Mouse (Mus musculus): ENCODE measurements at regions not wholly inside any gene's neighbourhood (a gene's known extent, or its start where the extent isn't known, plus 50 kb on each side); places are given as distances from the start of the nearest gene placed in this dataset.

DNA sequence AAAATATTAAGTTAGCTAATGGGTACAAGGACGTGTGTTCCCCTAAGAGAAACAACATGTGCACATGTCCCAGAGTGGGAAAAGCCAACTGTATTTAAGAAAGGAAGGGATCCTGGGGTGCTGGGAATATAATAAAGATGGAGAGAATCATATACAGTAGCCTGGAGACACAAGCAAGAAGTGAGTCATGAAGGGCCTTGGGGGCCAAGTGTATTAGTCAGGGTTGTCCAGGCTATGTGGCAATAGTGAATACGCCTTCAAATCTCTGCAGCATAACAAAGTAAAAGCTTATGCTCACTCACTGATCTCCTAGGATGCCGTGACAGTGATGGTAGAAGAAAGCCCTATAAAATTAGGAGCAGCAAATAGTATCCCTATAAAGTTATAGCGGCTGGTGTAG is 124.1 kb upstream of the Gm10295 start:
- no peak for DNase-seq

DNA sequence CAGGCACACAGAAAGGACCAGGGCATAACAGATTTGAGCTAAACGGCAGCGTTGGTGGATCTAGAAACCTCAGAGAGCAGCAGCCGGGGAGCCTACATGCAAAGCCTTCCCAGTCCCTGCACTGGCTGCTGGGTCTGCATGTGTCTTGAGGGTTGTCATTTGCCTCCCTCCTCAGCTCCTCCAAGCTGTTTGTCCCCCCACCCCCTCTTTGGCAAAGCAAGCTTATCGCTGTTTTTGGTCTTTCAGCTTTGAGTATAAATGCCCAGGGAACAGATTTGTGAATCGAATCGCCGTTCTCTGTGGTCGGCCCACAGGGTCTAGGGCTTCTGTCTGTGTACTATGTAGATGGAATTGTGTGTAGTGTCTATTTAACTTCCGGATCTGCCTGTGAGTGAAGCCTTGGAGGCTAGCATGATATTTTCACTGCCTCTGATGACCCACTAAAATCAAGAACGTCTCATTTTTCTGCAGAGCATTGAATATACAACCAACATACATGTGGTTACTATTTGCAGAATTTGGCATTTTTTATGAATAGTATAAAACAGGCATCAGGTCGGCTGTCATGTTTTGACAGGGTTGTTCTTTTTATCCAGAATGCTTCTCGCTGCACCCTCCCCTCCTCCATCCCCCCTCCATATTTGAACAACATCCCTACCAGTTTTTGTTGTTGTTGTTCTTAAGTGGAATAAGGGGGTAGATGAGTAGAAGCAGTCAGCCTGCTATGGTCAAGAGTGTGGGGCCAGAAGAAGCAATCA is 121.3 kb upstream of the Gm10295 start:
- DNase-seq = no peak

DNA sequence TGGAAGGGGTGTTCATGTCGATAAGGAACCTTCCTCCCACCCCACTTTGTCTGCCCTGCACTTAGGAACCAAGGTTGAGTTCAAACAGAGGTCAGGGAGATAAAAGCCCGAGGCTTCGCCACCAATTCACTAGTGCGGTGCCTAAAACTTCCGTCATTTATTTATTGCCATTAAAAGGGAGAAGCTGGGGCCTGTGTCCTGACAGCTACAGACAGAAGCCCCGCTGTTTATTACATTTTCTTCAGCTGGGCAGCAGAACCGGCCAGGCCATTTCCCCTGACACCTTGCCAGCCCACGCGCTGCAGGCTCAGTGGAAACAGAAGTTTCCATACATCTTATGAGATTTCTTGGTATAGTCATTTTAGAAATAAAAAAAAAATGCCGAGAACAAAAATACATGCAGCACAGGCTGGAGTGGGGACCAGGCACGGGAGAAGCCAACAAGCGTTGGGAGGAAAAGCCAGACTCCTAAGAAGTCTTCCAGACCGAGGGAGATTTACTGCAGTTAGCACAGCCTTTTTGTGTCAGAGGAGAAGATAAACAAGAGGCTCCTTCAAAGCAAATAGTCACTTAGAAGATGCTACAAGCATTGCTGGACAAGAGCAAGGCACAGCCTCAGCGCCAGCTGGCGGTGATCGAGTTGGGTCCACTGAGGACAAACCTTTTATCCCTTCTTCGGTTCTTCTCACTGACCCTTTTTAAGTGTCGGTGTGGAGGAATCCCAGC is 120.5 kb upstream of the Gm10295 start:
- peak; percentile 69 for DNase-seq

DNA sequence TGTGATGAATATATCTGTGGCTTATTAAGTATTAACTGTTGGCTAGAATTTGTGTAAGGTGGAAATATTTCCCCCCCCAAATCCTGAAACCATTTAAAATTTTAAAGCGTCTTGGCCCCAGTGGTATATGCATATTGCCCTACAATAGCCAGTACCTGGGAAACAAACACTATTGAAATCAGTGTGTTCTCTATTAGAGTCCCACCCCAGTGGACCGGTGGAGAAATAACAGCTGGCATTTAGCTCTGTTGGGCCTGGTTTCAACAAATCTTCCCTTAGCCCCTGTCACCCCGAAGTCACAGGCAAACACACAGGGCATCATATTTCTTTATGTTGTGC is 120.0 kb upstream of the Gm10295 start:
- DNase-seq = no peak

DNA sequence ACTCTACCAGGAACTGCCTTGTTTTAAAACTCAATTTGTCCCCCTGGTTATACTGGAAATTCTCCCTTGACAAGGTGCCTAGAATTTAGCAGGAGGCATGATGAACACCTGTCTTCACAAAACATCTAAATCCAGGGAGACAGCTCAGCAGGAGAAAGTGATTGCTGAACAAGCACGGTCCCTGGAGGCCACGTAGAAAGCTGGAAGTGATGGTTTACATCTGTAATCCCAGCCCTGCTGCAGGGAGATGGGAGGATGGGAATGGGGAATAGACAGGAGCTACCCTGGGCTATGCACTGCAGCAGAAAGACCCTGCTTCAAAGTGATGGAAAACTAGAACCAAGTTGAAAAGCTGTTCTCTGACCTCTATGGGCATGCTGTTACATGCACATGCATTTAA is 119.1 kb upstream of the Gm10295 start:
- DNase-seq = peak; percentile 21

DNA sequence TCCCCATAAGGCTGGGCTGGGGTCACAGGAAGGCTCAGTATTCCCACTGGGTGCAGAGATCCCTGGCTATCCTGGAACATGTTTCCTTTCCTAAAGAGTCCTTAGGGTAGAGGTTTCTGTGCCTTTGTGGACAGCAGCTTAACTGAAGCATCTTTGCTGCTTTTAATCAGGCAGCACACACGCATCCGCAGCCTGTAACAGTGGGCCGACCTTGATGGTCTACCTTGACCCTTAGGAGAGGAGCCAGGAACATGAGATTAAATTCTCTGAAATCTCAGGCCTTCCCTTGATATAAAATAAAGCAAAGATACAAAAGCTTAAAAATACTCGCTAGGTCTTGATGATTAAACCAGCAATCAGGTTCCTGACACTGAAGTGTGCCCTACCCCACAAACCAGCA is 118.7 kb upstream of the Gm10295 start:
- DNase-seq = no peak

DNA sequence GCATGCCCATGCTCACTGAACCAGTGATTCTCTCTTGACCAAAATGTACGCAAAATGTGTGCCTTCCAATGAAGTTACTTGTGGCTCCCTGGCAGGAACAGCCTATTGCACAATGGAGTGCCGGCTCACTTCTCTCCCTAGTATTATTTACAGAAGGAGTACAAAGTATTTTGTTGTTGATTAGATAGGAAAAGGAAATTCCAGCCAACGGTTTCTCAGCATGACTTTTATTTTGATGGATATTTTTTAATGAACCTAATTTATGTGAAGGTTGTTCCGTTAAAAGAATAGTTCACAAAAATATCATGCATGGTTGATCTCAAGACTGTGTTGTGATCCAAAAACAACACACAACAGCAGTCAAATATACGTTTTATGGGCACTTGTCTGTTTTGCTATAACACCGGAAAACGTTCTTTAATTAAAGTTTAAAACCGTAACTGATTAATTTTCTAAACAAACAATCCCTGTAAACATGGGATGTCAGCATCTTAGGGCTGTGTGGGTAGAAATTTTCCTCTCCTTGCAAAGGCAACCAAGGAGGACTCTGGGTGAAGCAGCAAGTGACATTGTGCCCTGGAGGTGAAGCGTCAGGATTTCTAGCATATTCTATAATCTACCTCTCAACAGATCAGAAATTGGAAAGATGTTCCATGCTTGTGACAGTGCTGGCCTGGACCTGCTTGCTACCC is 116.3 kb upstream of the Gm10295 start:
- DNase-seq = peak; percentile 86

DNA sequence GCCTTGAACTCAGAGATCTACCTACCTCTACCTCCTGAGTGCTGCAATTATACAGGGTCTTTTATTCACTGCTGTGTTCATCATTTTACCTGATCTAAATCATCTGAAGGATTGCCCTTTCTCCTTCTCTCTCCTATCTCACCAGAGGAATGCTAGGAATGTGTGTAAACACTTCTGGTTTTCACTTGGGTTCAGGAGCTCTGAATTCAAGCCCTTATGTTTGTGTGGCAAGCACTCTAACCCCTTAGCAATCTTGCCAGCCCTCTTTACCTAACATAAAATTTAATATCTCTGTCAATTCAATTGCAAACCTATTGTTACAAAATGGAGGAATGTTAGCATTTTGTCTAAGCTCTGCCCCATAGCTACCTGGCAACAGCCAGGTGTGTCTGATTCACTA is 112.8 kb upstream of the Gm10295 start:
- peak; percentile 51 for DNase-seq

DNA sequence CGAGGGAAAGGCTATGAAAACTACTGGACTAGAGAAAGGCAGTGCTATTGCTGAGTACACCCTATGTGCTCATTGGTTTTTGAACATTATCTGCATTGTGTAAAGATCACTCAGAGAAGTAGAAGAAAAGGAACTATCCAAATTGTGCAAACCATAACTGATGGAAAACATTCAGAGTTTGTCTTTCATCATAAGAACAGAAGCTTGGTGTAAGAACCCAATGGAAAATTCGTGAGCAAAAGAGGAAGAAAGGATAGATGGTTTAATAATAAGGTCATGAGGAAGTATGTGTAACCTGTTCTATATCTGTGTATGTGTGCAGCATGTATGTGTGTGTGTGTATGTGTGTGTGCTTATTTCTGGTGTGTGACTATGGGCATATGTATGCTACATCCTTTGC is 112.3 kb upstream of the Gm10295 start:
- no peak for DNase-seq

DNA sequence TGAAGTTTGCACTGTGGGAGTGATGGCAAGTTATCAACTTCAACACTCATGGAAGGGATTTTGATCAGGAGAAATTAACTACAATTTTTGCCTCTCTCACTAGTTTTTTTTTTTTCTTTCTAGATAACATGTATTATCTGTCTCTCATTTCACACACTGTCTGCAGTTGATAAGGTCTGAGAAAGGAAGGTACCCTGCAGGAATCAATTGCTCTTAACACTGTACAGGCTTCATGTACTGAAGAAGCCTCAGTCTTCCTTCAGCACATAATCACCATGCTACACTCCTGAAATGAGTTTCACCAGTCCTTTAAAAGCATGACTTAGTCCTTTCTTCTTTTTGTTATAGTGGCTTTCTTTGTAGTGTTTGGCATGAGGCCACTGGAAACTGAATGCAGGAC is 108.5 kb upstream of the Gm10295 start:
- no peak for DNase-seq

DNA sequence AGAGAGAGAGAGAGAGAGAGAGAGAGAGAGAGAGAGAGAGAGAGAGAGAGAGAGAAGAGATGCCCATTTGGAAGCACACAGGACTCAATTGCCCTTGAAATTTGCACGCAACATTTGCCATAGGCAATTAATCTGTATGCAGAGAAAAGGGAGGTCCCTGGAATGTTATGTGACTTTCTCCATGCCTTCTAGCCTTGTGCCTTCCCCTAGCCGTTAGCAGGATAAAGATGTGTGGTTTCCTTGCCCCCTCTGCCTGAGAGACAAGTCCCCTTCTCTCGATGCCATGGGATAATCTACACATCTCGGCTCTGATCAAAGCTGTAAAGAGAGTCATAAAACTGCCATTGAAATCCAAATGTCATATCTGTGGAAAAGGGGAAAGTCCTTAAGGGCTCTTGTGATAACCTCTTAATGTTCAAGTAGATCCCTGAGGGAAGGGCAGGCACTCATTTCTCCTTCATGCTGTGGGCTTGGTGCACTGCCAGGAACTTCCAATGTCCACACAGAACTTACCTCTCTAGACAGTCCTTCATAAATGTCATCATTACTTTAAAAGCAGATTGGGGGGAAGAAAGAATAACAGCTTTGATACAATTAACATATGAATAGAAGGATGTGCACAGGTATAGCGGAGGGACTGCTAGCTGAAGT is 106.9 kb upstream of the Gm10295 start:
- peak; percentile 76 for DNase-seq

DNA sequence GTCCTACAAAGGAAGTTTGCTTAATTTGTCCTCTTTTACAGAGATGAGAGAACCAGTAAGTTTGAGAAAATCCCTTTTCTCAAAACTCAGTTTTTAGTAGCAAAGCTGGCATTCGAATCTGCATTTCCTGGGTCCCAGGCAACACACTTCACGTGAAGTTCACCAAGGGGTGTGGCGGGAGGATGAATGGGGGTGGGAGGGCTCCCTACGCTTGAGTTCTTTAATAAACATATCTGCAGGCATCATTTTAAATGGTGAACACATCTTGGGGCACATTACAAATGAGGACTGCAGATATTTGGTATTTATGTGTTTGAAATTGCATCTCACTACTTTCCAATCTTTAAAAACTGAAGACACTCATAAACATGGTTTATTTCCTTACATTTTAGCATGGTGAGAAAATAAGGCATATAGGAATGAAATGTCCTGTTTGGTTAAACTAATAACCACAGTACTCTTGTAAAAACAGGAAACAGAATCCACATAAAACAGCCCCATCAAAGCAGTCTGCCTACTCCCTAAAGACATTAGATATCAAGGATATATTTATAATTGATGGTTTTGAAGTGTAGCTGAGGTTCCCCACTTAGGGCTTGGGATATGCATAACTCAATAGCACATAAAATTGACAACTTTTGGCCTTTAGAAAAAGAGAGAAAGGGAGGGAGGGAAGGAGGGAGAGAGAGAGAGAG is 106.3 kb upstream of the Gm10295 start:
- no peak for DNase-seq

DNA sequence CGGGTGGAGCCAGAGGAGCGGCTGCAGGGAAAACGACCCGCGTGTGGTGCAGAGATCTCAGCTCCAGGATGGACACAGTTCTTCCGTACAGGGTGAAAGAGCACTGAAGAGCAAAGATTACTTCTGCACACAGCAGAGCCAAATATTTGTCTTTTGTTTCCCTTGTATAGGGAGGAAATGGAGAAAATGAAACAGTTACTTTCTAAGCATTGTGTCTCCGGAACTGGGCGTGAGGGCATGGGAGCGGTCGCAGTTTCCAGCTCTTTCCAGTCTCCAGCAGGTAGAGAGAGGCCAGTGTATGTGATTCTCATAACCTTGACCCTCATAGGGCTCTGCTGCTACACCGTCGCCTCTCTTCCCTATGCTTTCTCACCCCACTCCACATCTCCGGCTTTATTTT is 105.1 kb upstream of the Gm10295 start:
- DNase-seq = no peak

DNA sequence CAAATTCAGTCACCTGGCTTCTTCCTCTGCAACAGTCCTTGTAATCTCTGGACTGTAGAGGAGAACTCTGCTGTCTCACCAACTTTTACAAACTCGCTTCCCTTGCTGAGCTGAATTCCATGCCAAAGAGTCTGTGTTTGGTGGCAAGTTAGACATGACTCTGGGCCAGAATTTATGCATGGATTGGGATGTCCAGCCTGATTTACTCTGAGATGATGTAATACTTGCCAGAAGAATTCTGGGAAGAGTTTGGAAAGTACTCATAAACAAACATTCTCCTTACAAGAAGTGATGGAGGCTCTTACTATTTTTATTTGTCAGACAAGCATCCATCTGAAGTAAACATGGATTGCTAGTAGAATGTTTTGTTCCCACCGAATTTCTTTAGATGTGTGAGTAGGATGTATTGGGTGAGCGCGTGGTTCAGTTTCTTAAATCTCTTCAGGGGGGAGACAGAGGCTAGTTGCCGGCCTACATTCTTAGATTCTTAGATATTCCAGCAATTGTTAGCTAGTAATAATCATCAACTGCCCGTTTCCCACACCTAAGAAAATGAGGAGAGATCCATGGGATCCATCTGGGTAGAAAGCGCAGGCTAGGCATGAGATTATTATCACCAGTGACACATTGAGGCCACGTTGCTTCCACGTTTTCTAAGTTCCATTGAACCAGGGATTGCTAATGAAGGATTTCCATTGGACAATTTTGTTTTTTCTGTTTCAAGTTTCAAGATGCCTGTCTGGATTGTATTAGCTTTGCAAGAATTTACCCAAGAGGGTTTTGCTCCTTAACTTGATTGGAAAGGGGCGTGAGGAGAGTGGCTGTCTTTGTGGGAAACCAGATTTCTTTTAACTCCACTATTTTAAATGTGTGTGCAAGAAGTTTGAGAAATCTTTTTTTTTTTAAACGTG is 89.3 kb upstream of the Gm10295 start:
- DNase-seq = peak; percentile 67

DNA sequence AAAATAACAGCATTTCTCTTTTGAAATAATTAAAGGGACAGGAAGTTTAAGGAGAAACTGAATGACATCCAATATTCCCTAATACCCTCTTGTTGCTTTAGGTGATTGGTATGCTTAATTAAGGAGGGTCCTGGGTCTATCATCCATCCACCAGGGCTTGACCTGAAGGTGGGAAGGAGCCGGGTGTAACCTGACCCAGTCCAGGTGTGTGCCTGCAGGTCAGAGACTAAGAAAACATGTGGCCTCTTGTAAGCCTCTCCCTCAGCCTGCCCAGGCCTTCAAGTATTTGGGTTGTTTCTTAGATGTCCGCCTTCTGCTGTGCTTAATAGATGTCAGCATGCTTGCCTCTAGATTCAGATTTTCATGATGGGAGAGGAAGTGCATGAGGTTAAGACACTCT is 74.7 kb upstream of the Gm10295 start:
- DNase-seq = no peak

DNA sequence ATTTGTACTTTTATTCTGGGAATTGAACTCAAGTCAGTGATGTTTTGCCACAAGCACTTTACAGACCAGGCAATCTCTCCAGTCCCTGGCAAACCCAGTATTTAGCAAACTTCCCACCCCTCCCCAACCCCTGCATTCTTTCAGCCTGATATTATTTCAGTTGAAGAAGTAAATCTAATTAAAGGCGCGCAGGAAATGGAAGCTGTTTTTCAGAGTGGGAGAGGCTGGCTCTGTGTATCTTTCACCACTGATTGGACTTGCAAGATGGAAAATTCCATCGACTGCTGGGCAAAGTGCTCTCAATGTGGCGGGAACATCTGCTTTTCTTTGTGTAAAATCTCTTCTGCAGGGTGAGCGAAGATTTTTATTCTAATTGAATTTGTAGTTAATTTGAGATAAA is 68.0 kb upstream of the Gm10295 start:
- no peak for DNase-seq

DNA sequence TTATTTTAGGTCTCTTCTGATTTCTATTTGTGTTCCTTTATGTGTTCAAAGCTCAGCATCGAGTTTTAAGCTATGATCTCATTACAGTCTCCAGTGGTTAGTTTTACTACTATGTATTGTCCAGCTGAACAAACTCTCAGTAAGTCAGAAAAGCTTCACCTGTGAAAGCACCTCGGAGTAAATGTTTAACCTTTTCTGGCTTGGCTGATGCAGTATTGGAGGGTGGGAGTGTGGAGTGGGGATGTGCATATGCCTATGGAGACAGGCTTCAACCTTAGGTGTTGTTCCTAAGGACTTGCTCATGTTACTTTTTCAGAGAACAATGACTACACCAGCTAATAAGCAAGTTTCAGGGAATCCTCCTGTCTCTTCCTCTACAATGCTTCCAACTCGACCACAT is 67.6 kb upstream of the Gm10295 start:
- DNase-seq = no peak

DNA sequence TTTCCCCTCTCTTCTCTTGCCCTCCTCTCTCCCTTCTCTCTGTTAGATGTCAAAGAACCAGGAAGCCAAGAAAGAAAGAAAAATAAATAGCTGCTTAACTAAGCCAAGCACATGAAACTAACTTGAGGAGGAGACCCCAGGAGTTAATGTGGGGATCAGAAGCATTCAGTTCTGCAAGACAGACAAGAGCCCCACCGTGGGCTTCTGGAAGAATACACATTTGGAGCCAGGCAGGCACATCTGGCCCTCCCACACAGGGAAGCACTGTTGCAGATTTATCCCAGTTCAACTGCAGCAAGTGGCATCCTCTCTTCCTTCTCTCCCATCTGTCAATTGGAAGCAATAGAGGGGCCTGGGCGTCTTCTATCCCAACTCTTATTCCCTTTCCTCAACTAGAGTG is 63.5 kb upstream of the Gm10295 start:
- no peak for DNase-seq

DNA sequence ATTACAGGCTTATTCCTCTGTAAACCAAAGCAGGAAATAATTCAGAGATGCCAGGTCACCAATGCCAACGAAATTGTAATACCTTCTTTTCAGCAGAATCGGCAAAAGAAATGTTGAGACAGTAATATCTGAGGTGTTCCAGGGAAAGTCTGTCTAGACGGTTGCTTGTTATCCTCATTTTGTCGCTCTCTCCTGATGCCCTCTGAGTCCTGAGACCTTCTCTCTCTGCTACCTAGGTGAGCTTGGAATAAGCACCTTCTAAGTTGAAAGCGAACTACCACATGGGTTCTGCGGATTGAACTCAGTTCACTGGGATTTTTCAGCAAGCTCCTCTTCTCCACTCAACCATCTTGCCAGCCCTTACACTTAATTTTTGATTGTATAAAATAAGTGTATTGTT is 61.8 kb upstream of the Gm10295 start:
- no peak for DNase-seq

DNA sequence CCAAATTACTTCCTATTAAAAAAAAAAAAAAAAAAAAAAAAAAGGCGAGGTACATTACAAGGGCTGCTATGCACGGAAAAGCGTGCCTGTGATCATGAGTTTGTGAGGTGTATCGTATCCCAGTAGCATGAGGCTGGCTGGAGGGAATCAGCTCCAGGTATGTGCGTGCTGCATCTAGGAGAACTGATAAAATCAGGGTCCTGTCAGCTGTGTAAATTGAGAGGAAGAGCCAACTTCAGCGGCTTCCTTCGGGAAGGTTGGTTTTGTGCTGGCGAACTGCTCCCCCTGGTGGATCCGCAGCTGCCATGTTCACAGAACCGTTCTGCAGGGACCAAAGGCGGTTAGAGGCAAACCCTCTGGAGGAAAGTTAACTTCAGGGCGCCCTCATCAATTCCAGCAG is 60.8 kb upstream of the Gm10295 start:
- peak; percentile 86 for DNase-seq

DNA sequence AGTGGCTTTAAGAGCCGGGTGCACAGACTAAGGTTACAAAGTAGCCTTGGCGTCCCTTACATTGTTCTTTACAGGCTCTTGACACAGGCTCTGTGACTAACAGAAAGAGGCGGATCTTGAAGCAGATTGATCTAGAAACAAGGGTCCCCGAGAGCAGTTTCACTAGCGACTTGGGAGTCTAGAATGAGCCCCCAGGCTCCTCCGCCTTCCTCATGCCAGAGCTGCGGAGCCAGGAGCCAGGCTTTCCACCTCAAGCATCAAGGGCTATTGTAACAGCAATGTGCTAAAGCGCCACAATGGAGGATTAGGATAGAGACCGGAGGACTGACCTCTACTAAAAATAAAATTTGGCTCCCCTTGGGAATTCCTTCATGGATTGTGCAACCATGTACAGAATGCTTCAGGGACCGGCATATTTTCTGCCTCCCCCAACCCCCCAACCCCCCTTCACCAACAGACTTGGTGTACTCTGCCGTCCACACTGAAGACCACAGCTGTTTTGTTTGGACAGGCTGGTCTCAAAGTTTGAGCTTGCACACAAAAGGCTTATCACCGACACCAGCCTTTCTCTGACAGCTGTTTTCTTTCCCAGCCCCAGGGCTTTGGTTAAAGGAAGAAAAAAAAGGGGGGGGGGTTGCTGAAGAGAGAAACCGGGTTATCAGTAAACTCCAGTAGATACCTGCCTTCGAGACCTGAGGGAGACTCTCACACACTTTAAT is 60.2 kb upstream of the Gm10295 start:
- DNase-seq = peak; percentile 69

Measured in lung, postnatal 36 days (tissue).